Mouse (Mus musculus): ENCODE data around the gene Olfr67. TPM values are rescaled to one million over a fixed set of nuclear protein-coding genes. Genes with fewer than 3 reads are reported as not detected.
"Not testable (repeated sequence)": the region's sequence is repeated elsewhere in the genome, so short reads cannot be mapped to it uniquely, and the experiment has no call there.

The Olfr67 gene
- total RNA-seq (2014; rRNA removed) = not detected in 2 replicates
- polyA plus RNA-seq (2015; fragmentation: Nextera tagmentation; extraction: Ambion mirVana) = not detected in 2 replicates

GRCm38 (mm10) chr7:103791721-103792120 lies at the start of gene Olfr67:
Gene Olfr67 (minus strand): TSS chr7:103791821.
- H3K4me3 ChIP-seq (ENCODE audit: low read depth, low read length) = no peak within 1 kb of the TSS
- ATAC-seq (ENCODE audit: low FRiP score) (no peak), DNase-seq (ENCODE audit: low spot score) (no peak)
- no peaks in the 10 kb centered on the region for H3K36me3 ChIP-seq (ENCODE audit: insufficient read depth, low read length)
- no peaks in the 10 kb centered on the region for H3K4me1 ChIP-seq (ENCODE audit: insufficient read depth, low read length)
- no peak for TF ChIP-seq CTCF (IDR thresholded peaks at IDR 0.05)
- 83% methylated on average over 3 of the region's 3 CpGs for WGBS
- H3K4me2 ChIP-seq (ENCODE audit: low read depth, low read length, poor library complexity, severe bottlenecking) = no peak within 1 kb of the TSS
- no peak within 1 kb of the TSS for H3K9ac ChIP-seq (replicated peaks; ENCODE audit: low read length, poor library complexity, severe bottlenecking)
- no peaks in the 10 kb centered on the region for H3K27me3 ChIP-seq (ENCODE audit: insufficient read depth, low read length)
- no peak within 1 kb of the TSS for H3K27ac ChIP-seq (ENCODE audit: low read depth, low read length)
- no peaks in the 10 kb centered on the region for H3K9me3 ChIP-seq (ENCODE audit: low read length)

- no peak within 1 kb of the TSS for H3K4me3 ChIP-seq (ENCODE audit: low read depth, low read length)
- ATAC-seq (ENCODE audit: low FRiP score) = no peak
- 68% methylated on average over 3 of the region's 3 CpGs for WGBS
- H3K9ac ChIP-seq (replicated peaks; ENCODE audit: low read length, poor library complexity, severe bottlenecking) = no peak within 1 kb of the TSS
- no peaks in the 10 kb centered on the region for H3K27me3 ChIP-seq (ENCODE audit: insufficient read depth, low read length)
- H3K4me2 ChIP-seq (ENCODE audit: low read depth, low read length, poor library complexity, severe bottlenecking) = no peak within 1 kb of the TSS
- no peak within 1 kb of the TSS for H3K27ac ChIP-seq (ENCODE audit: low read depth, low read length)
- no peaks in the 10 kb centered on the region for H3K36me3 ChIP-seq (ENCODE audit: insufficient read depth, low read length)
- no peaks in the 10 kb centered on the region for H3K4me1 ChIP-seq (ENCODE audit: insufficient read depth, low read length)
- no peak for DNase-seq (ENCODE audit: low spot score)
- no peak for TF ChIP-seq CTCF (IDR thresholded peaks at IDR 0.05)
- H3K9me3 ChIP-seq (ENCODE audit: low read length) = no peaks in the 10 kb centered on the region
These were observed 48.6 kb upstream of the Olfr67 start, which contains the start of gene Hbb-bh2 for GRCm38 (mm10) chr7:103840268-103840667. Gene Hbb-bh2 (minus strand): TSS chr7:103840520.

GRCm38 (mm10) chr7:103827808-103828207 lies 36.2 kb upstream of the Olfr67 start, which contains the start of gene Hbb-bs:
Gene Hbb-bs (minus strand): TSS chr7:103828096.
- H3K27ac ChIP-seq (ENCODE audit: low read depth, low read length) = no peak within 1 kb of the TSS
- no peak for TF ChIP-seq CTCF (IDR thresholded peaks at IDR 0.05)
- H3K4me2 ChIP-seq (ENCODE audit: low read depth, low read length, poor library complexity, severe bottlenecking) = no peak within 1 kb of the TSS
- H3K36me3 ChIP-seq (ENCODE audit: insufficient read depth, low read length) = no peaks in the 10 kb centered on the region
- H3K4me1 ChIP-seq (ENCODE audit: insufficient read depth, low read length) = no peaks in the 10 kb centered on the region
- 98% methylated on average over 4 of the region's 4 CpGs for WGBS
- ATAC-seq (ENCODE audit: low FRiP score) (no peak), DNase-seq (ENCODE audit: low spot score) (no peak)
- no peak within 1 kb of the TSS for H3K4me3 ChIP-seq (ENCODE audit: low read depth, low read length)
- H3K9ac ChIP-seq (replicated peaks; ENCODE audit: low read length, poor library complexity, severe bottlenecking) = no peak within 1 kb of the TSS
- no peaks in the 10 kb centered on the region for H3K27me3 ChIP-seq (ENCODE audit: insufficient read depth, low read length)
- H3K9me3 ChIP-seq (ENCODE audit: low read length) = no peaks in the 10 kb centered on the region

GRCm38 (mm10) chr7:103827139-103827538 lies 35.5 kb upstream of the Olfr67 start:
- not testable (repeated sequence) for H3K9ac ChIP-seq (replicated peaks; ENCODE audit: low read length, poor library complexity, severe bottlenecking); ATAC-seq (ENCODE audit: low FRiP score); H3K27ac ChIP-seq (ENCODE audit: low read depth, low read length); H3K4me1 ChIP-seq (ENCODE audit: insufficient read depth, low read length); H3K9me3 ChIP-seq (ENCODE audit: low read length); H3K4me3 ChIP-seq (ENCODE audit: low read depth, low read length); H3K4me2 ChIP-seq (ENCODE audit: low read depth, low read length, poor library complexity, severe bottlenecking); H3K27me3 ChIP-seq (ENCODE audit: insufficient read depth, low read length); H3K36me3 ChIP-seq (ENCODE audit: insufficient read depth, low read length); DNase-seq (ENCODE audit: low spot score)
- WGBS = no CpG with 5 or more reads among the region's 2 CpGs

- Histone ChIP-seq H3K4me3 (ENCODE audit: low read depth, low read length) (no peak overlapping the region), H3K9me3 (ENCODE audit: low read length) (no peaks in the 10 kb centered on the region), H3K4me1 (ENCODE audit: insufficient read depth, low read length) (no peaks in the 10 kb centered on the region), H3K9ac (replicated peaks; ENCODE audit: low read length, poor library complexity, severe bottlenecking) (no peak overlapping the region), H3K4me2 (ENCODE audit: low read depth, low read length, poor library complexity, severe bottlenecking) (no peak overlapping the region), H3K36me3 (ENCODE audit: insufficient read depth, low read length) (no peaks in the 10 kb centered on the region), H3K27ac (ENCODE audit: low read depth, low read length) (no peak overlapping the region), H3K27me3 (ENCODE audit: insufficient read depth, low read length) (no peaks in the 10 kb centered on the region)
- no peak for ATAC-seq (ENCODE audit: low FRiP score)
- no peak for DNase-seq (ENCODE audit: low spot score)
- no peak for TF ChIP-seq CTCF (IDR thresholded peaks at IDR 0.05)
- WGBS = 57% methylated on average over 3 of the region's 3 CpGs
These were observed 34.8 kb upstream of the Olfr67 start for GRCm38 (mm10) chr7:103826255-103826887.

- Histone ChIP-seq H3K27me3 (ENCODE audit: insufficient read depth, low read length) (no peaks in the 10 kb centered on the region), H3K9ac (replicated peaks; ENCODE audit: low read length, poor library complexity, severe bottlenecking) (no peak overlapping the region), H3K4me1 (ENCODE audit: insufficient read depth, low read length) (no peaks in the 10 kb centered on the region), H3K9me3 (ENCODE audit: low read length) (no peaks in the 10 kb centered on the region), H3K36me3 (ENCODE audit: insufficient read depth, low read length) (no peaks in the 10 kb centered on the region), H3K4me3 (ENCODE audit: low read depth, low read length) (no peak overlapping the region), H3K4me2 (ENCODE audit: low read depth, low read length, poor library complexity, severe bottlenecking) (no peak overlapping the region), H3K27ac (ENCODE audit: low read depth, low read length) (no peak overlapping the region)
- no peak for TF ChIP-seq CTCF (IDR thresholded peaks at IDR 0.05)
- DNase-seq (ENCODE audit: low spot score) (no peak), ATAC-seq (ENCODE audit: low FRiP score) (no peak)
- 94% methylated on average over 3 of the region's 3 CpGs for WGBS
These were observed 34.1 kb upstream of the Olfr67 start for GRCm38 (mm10) chr7:103825536-103826254.

All from midbrain, postnatal 0 days (tissue).